Mouse (Mus musculus) G1E (cell line): ENCODE measurements at regions not wholly inside any gene's neighbourhood (a gene's known extent, or its start where the extent isn't known, plus 50 kb on each side); places are given as distances from the start of the nearest gene placed in this dataset.

Experiments used
- CTCF ChIP-seq: IDR thresholded peaks from 2 replicates; pipeline ENCODE4 v1.5.1; 2012; ENCODE audit warnings: low read depth, low read length, inconsistent platforms, mixed read lengths
- GATA1 ChIP-seq: IDR thresholded peaks from 2 replicates; pipeline ENCODE4 v1.6.1; 2012; ENCODE audit warnings: borderline replicate concordance, low read length, inconsistent platforms, mixed read lengths

DNA sequence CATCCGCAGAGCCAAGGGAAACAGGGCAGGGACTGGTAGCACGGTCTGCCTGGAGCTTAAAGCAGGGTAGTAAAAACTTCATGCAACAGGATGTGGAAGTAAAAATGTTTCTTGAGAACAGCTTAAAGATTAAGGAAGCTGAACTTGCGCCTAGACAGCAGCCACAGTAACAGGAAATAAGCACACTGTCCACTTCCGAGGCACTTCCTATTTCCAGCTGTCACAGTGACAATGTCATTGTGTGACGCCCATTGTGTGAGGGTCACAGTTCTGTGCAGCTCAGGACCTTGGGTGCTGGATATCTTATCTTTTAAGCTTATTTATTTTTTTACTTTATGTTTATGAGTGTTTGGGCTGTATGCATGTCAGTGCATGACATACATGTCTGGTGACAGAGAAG, 147.7 kb upstream of the Ubl3 start:
- TF ChIP-seq CTCF = no peak
- TF ChIP-seq GATA1 = no peak
